Mouse (Mus musculus) G1E (cell line): Measurements from ENCODE around the gene Pou6f1.

ENCODE experiments used
- CTCF ChIP-seq: IDR thresholded peaks from 2 replicates; pipeline ENCODE4 v1.5.1; 2012; ENCODE audit warnings: low read depth, low read length, inconsistent platforms, mixed read lengths
- GATA1 ChIP-seq: IDR thresholded peaks from 2 replicates; pipeline ENCODE4 v1.6.1; 2012; ENCODE audit warnings: borderline replicate concordance, low read length, inconsistent platforms, mixed read lengths
- POLR2AphosphoS5 ChIP-seq: IDR thresholded peaks from 2 replicates; pipeline ENCODE4 v1.6.1; 2012; ENCODE audit warnings: low read depth, low read length, inconsistent platforms; ENCODE audit not compliant: insufficient replicate concordance
- TAL1 ChIP-seq: conservative IDR thresholded peaks from 2 replicates; pipeline ENCODE4 v1.6.1; 2012; ENCODE audit warnings: low read depth, low read length, inconsistent platforms, mixed read lengths

DNA sequence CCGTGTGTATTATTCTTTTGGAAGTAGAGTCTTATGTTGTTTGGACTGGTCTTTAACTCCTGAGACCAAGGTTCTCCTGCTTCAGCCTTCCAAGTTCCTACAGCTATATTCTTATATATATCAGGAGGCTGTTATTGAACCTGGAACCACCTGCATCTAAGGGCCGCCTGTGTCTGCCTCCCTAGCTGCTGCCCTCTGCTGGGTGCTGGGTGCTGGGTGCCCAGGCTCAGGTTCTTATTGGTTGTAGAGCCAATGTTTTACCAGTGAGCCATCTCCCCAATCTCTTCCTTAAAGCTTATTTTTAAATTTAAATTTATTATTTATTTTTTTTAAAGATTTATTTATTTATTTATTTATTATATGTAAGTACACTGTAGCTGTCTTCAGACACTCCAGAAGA is 12.6 kb upstream of the Pou6f1 start:
- TF ChIP-seq CTCF (no peak), GATA1 (no peak), POLR2AphosphoS5 (no peak), TAL1 (no peak)
